Mouse (Mus musculus) brain, embryonic 18.5 days (tissue): ENCODE measurements around the gene Qk.

Experiments used
- DNase-seq: peaks from one replicate; pipeline ENCODE4 v3.0.0-alpha.2; 2012; ENCODE audit warnings: low read depth, low spot score

The Qk gene

GRCm38 (mm10) chr17:10319685-10320455 lies at the start of gene Qk:
TSS of gene Qk (minus strand) at chr17:10319854.
- peak; percentile 91 for DNase-seq

GRCm38 (mm10) chr17:10367044-10367443 lies 47.4 kb upstream of the Qk start:
- DNase-seq, result no peak

DNA sequence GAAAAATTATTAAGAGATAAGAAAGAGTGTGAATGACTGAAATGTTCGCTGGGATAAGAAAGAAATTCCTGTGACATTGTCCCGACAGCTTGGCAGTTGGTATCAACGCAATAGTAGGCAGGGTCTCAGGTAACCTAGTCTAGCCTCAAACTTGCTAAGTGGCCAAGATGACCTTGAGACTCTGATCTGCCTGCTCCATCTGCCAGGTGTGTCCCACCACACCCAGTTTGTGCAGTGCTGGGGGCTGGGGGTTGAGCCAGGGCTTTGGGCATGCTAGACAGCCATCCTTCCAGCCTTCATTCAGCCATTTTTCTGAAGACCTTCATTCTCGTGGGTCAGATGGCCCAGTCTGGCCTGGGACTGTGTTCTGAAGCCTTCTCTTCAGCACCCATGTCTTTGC lies 46.9 kb upstream of the Qk start:
- no peak for DNase-seq

DNA sequence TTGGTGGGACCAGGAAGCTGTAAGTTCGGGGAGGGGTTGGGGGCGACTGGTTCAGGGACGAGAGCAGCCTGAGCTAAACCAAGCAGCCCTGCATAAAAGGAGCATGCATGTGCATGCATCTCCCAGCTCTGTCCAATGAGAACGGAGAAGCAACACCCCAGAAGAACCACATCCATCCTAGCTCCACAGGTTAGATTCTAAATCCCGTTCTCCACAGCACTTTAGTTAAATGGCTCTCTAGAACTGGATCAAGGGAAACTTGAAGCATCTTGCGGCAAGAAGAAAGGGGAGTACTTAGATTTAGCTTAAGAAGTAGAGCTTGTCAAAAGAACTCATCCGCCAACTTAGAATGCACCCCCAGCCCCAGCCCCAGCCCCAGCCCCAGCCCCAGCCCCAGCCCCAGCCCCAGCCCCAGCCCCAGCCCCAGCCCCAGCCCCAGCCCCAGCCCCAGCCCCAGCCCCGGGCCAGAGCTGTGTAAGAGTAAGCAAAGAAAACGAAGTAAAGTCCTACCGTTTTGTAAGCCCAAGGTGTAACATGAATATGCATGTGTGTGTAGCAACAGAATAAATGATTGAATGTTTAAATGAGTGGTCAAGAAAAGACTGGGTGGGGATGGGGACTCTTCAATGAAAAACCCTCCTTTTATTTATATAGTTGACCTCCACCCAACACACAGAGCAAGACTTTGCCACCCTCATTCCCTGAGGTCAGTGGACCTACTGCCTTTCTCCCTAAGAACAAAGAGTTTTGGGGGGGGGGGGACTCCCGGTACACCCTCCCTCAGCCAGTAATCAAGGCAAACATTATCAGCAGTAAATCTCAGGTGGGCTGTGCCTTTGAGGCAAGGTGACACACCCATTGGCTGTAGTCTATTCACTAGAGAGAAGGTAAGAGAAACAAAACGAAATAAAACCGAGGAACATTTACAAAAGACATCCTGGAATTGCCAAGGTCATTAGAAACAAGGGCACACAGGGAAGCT lies 46.1 kb upstream of the Qk start:
- DNase-seq, result no peak

DNA sequence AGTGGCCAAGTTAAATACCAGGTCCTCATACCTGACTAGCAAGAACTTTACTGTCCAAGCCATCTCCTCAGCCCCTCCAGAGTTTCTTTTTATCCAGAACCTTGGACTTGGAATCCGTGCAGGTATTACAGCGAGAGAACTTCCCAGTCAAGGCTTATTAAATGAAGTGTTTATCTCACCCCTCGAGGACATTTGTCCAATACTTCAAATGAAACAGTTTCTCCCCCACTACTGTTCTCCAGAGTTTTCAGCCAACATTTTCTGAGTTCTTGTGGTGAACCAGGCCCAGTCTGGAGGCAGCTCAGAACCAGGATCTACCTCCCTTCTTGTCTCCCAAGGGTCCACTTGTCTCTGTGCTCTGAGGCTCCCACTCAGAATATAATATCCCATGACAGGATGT lies 43.5 kb upstream of the Qk start:
- DNase-seq, result no peak

GRCm38 (mm10) chr17:10361882-10362291 lies 42.2 kb upstream of the Qk start:
- DNase-seq, result no peak

- no peak for DNase-seq
Observed at GRCm38 (mm10) chr17:10360738-10361137, 41.1 kb upstream of the Qk start.

DNA sequence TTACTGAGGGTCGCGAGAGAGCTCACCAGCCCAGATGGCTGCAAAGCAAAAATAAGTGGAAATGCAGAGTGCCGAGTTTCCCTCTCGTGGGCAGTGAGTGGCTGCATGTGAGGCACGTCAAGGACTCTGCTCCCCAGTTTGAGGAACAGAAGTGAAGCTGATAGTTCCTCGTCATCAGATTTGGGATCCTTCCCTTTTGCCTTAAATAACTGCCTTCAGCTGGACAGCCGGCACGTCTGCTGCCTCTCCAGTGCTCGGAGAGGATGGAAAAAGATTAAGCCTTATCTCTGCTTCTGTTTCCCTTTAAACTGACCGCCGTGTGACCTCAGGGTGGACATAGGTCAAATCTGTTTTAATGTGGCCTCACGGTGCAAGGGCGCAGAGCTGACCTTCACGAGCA lies 39.8 kb upstream of the Qk start:
- no peak for DNase-seq

DNA sequence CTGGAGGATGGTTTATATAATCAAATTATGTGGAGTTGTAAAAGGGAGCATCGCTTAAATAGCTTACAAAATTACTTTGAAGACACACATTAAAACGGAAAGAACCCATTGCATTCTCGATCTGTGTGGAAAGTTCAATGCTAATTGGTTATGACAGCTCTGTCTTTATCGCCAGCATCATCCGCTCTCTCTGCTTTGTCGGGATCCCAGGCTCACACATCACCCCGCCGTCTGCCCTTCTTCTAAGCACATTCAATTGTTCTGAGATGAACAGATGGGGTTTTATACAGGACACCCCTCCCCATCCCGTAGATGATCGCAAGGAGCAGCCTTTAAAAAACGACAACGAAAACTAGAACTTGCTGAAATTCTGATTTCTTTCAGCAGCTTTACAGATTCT lies 37.7 kb upstream of the Qk start:
- no peak for DNase-seq

- no peak for DNase-seq
Observed at GRCm38 (mm10) chr17:10356294-10356693, 36.6 kb upstream of the Qk start.

DNA sequence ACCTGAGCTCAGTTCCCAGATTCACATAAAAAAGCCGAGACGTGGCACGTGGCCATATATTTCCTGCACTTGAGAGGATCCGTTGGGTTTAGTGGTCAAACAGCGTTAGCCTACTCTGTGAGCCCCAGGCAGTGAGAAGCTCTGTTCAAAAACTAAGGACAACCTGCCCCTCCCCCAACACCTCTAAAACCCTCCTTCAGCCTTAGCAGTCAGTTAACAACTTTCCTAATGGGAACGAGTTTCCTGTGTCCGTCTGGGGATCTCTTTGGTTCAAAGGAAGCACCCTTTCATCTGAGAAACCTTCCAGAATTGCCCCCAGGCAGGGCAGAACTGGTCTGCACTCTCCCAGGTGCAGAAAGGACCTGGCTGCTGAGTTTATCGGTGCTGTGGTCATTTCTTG lies 36.1 kb upstream of the Qk start:
- DNase-seq, result no peak

- DNase-seq, result no peak
Observed at GRCm38 (mm10) chr17:10338286-10338685, 18.6 kb upstream of the Qk start.

DNA sequence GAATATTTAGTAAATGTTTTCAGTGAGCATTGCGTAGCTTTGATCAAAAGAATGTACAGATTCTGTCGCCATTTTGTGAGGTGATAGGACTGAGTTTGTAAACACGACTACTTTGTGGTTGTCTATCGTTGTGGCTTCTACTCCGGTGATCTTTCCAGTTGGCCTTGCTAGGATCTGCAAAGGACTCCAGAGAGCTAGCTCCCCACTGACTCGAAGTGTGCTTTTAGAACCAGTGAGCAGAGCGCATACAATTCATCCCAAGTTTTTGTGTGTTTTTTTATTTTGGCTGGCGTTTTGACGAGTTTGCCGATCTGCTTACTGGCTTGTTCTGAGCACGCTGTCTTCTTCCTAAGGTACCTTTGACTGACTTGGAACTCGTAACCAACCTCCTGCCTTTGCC lies 16.9 kb upstream of the Qk start:
- DNase-seq, result no peak

- no peak for DNase-seq
Observed at GRCm38 (mm10) chr17:10335809-10336499, 16.3 kb upstream of the Qk start.

DNA sequence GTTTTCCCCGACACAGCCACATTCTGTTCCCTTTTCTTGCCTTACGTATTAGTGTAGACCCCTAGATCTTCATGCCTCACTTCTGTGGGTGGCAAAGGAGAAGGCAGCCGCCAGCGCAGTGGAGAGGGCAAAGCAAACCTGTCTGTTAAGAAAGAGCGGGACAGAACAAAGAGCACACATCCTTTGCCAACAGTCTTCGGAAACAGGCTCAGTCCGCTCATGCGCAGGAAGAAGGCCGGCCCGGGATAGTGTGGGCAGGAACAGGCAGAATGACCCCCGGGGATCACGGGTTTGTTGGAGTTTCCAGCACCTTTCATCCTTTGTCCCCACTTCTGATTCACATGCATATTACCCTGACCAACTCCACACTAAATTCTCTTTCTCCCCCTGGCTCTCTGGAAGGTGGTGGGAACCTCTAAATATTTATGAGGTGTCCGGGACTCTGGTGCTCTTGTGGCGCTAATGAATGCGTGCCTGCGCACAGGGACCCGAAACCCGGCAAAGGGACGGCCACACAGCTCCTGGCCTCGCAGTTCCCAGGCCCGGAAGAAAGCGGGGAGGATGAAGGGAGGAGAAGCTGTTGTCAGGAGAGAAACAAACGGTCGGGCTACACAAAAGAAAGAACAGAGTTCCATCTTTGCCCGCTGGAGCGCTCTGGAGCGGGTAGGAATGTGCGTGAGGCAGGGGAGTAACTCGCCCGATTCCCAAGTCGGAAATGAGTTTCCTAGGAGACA lies 15.5 kb upstream of the Qk start:
- DNase-seq, result peak; percentile 80

DNA sequence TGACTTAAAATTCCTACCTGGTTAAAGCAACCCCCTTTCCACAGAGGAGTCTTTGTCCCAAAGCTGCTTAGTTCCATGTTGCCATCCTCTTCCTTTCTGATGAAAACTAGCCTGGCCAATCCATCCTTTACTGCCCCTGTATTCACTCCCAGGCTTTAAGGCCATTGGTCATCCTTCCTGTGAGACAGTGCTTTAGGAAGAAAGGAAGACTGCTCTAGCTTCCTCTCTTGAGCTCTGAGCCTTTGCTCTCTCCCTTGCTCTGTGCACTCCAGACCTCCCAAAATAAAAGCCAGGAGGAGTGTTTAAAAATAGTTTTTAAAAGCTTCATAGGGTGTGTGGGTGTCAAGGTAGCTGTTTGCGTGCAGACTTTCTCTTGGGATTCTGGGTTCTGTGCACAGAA lies 14.8 kb upstream of the Qk start:
- no peak for DNase-seq

- no peak for DNase-seq
Observed at GRCm38 (mm10) chr17:10333321-10333720, 13.7 kb upstream of the Qk start.

DNA sequence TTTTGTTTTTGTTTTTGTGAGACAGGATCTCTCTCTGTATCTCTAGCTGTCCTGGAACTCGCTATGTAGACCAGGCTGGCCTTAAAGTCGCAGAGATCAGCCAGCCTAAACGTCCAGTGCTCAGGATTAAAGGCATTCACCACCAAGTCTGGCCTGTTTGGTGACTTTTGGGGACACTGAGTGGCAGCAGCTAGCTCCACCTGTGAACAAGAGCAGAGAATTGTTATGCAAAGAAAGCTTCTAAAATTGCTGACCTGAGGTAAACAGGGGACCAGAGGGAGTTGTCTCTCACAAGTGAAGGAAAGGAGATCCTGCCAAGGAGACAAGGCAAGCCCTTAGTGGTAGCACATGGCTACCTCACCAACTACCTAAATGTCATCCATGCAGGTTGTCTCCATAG lies 12.5 kb upstream of the Qk start:
- no peak for DNase-seq

DNA sequence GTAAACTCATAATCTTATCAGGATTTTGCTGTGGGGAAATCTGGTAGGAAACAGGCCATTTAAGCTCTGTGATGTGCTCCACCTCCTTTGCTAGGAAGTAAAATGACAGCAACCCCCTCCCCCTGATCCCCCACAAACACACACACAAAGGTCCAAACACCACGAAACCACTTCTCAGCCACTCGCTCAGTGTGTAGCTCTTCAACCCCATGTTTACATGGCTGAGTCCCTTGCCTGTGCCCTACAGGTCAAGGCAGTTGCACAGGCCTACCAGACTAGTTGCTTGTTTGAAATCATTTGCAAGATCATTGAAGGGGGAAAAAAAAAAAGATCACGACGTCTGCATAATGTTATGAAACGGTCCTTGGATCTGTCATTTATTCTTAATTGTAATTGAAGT lies 9.8 kb upstream of the Qk start:
- DNase-seq, result no peak

GRCm38 (mm10) chr17:10328544-10329100 lies 9.0 kb upstream of the Qk start:
- DNase-seq, result no peak

DNA sequence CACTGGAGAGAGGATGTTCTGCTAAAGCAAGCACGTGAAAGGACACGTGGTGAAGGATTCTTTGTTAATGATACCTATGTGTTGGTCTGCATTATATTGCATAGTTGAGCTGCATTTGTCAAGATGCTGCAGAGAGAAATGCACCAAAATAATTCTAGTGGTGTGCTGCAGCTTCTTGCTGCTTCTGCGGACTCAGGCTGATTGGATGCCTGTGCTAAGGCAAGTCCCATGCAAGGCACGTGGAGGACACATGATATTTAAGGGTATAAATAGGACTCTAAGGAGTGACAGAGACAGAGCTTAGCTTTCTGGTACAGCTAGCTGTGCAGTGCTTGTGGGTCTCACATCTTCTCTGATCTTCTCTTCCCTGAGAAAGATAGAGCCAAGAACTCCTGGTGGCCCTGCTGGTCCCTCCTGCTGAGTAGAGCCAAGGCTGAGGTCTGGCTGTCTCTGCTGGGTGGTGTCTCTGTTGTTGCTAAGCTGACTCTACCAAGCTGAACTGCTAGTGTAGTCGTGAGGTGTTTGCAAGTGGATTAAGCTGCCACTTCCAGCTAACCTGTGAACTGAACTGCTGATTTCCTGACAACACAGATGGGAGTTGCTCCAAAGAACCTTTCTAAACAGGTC lies 8.0 kb upstream of the Qk start:
- no peak for DNase-seq
